Mouse (Mus musculus) ES-E14 (cell line): ENCODE results near the gene Kcnq5. TPM values are rescaled to one million over a fixed set of nuclear protein-coding genes. Genes with fewer than 3 reads are reported as not detected.

ENCODE experiments used
- DNase-seq: peaks from one replicate; pipeline ENCODE4 v3.0.0-alpha.2; 2013; ENCODE audit warnings: low read depth, low spot score
- H3K27ac ChIP-seq: 2 replicates; pipeline ENCODE4 v1.5.1; 2012; ENCODE audit warnings: low read depth, mild to moderate bottlenecking, low read length, moderate library complexity, mixed read lengths; ENCODE audit not compliant: poor library complexity, insufficient read depth, severe bottlenecking
- H3K36me3 ChIP-seq: 2 replicates; pipeline ENCODE4 v1.6.1; 2012; ENCODE audit warnings: mild to moderate bottlenecking, low read length, moderate library complexity, mixed read lengths; ENCODE audit not compliant: control insufficient read depth, poor library complexity, insufficient read depth, severe bottlenecking
- H3K4me1 ChIP-seq, 2 experiments: fragments of 150-350 bp in 1 of 2; sonication (generic) in 1 of 2; 2 replicates each; pipeline ENCODE4 v1.6.1; 2012; ENCODE audit warnings: low read length in 2 of 2, mild to moderate bottlenecking in 1 of 2, mixed read lengths in 1 of 2; ENCODE audit not compliant: control insufficient read depth in 2 of 2, insufficient read depth in 2 of 2, poor library complexity in 1 of 2
- H3K4me3 ChIP-seq, 2 experiments: fragments of 150-350 bp in 1 of 2; sonication (generic) in 1 of 2; 2 replicates each; pipeline ENCODE4 v1.5.1; 2012; ENCODE audit warnings: low read length in 2 of 2, low read depth in 1 of 2, mild to moderate bottlenecking in 1 of 2, mixed read lengths in 1 of 2; ENCODE audit not compliant: insufficient read depth in 1 of 2, poor library complexity in 1 of 2, severe bottlenecking in 1 of 2
- H3K9ac ChIP-seq: 2 replicates; pipeline ENCODE4 v1.6.1; 2012; ENCODE audit warnings: low read depth, mild to moderate bottlenecking, low read length, mixed read lengths; ENCODE audit not compliant: poor library complexity, insufficient read depth, severe bottlenecking
- H3K9me3 ChIP-seq: fragments of 150-350 bp; sonication (generic); 2 replicates; pipeline ENCODE4 v1.6.1; 2012; ENCODE audit warnings: low read depth, mild to moderate bottlenecking, low read length; ENCODE audit not compliant: control insufficient read depth, insufficient read depth
- CHD2 ChIP-seq: IDR thresholded peaks from 2 replicates; pipeline ENCODE4 v1.6.1; 2014; ENCODE audit warnings: mild to moderate bottlenecking, low read depth, low read length, inconsistent platforms
- HCFC1 ChIP-seq: IDR thresholded peaks from 2 replicates; pipeline ENCODE4 v1.6.1; 2012; ENCODE audit warnings: low read length, inconsistent platforms, borderline replicate concordance; ENCODE audit not compliant: insufficient read depth
- MAFK ChIP-seq: IDR thresholded peaks from 2 replicates; pipeline ENCODE4 v1.6.1; 2014; ENCODE audit warnings: mild to moderate bottlenecking, low read depth, low read length, inconsistent platforms; ENCODE audit not compliant: insufficient read depth
- ZC3H11A ChIP-seq: IDR thresholded peaks from 2 replicates; pipeline ENCODE4 v1.6.1; 2012; ENCODE audit warnings: low read depth, mild to moderate bottlenecking, inconsistent platforms, low read length, borderline replicate concordance
- ZNF384 ChIP-seq: IDR thresholded peaks from 2 replicates; pipeline ENCODE4 v1.6.1; 2012; ENCODE audit warnings: low read depth, low read length, inconsistent platforms
- in situ Hi-C, 2 experiments: fragments of 600-800 bp; cut with MboI; formaldehyde crosslinking; loops; one replicate each; pipeline ENCODE4 v1.15.1; 2025; ENCODE audit warnings: low sequenced_read_pairs in 2 of 2, inconsistent platforms in 1 of 2; ENCODE audit not compliant: unreplicated experiment in 2 of 2
- total RNA-seq: library from RNA; depleted of rRNA; stranded (reverse); fragments of 300-350 nt; gene quantifications from 2 replicates; pipeline ENCODE4 v1.2.3, GENCODE M21; 2012

Kcnq5 gene
- total RNA-seq, 1 experiment: 0.45 TPM

- no peaks in the 10 kb centered on the region for H3K4me1 ChIP-seq
- H3K27ac ChIP-seq: no peak overlapping the region
- in situ Hi-C loops: no loop called here
- no peaks in the 10 kb centered on the region for H3K36me3 ChIP-seq
- H3K9ac ChIP-seq: no peak overlapping the region
- no peaks in the 10 kb centered on the region for H3K9me3 ChIP-seq
- H3K4me3 ChIP-seq: no peak overlapping the region
- TF ChIP-seq MAFK: no peak
- DNase-seq: no peak
Measured at GRCm38 (mm10) chr1:21554630-21555029, 407.1 kb downstream of the Kcnq5 start.

- DNase-seq: no peak
- in situ Hi-C loops: no loop called here
- no peak overlapping the region for H3K27ac ChIP-seq
- H3K9me3 ChIP-seq: no peaks in the 10 kb centered on the region
- no peak overlapping the region for H3K9ac ChIP-seq
- H3K4me1 ChIP-seq: no peaks in the 10 kb centered on the region
- H3K36me3 ChIP-seq: no peaks in the 10 kb centered on the region
- no peak overlapping the region for H3K4me3 ChIP-seq
- no peak for TF ChIP-seq CHD2
- no peak for TF ChIP-seq ZNF384
- no peak for TF ChIP-seq HCFC1
- TF ChIP-seq MAFK: no peak
- TF ChIP-seq ZC3H11A: no peak
Measured at GRCm38 (mm10) chr1:21552715-21553114, 409.0 kb downstream of the Kcnq5 start.

DNA sequence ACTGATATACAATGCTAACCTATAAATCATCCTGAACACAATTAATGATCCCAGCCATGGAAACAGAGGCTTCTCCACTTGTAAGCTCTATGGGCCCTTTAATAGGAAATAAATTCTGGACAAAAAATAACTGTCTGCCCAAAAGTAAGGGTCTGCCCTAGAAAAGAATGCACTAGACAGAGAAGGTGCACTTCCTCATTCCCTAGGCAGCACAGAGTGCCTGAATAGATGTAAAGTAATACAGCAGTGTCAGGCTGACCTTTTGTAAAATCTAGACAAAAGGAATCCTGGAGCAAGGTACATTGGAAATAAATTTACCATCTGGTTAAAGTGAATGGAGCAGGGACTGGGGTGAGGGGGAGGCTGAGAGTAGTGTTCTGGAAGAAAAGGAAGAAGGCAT lies 417.8 kb downstream of the Kcnq5 start:
- Histone ChIP-seq H3K27ac (no peak overlapping the region), H3K4me3 (no peak overlapping the region), H3K9me3 (no peaks in the 10 kb centered on the region), H3K9ac (no peak overlapping the region), H3K36me3 (no peaks in the 10 kb centered on the region), H3K4me1 (no peaks in the 10 kb centered on the region)
- DNase-seq: no peak
- TF ChIP-seq ZC3H11A (no peak), CHD2 (no peak), HCFC1 (no peak), MAFK (no peak), ZNF384 (no peak)
- in situ Hi-C loops: no loop called here

DNA sequence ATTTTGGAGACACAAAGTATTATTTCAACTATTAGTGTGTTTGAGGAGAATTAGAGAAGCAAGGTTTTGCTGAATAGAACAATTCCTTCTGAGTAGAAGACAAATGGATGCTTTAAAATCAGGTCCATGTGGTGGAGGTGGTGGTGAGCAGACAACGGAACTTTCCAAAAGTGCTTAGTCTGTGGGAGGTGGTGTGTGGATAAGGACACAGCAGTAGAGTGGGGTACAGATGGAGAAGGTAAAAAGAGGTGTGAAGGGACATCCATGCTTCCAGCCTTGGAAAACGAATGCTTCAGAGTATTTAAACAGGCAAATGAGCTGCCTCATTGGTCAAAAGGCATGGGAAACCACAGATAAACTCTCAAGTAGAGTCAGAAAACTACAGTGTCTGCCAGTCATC lies 422.3 kb downstream of the Kcnq5 start:
- Histone ChIP-seq H3K36me3 (no peaks in the 10 kb centered on the region), H3K4me1 (no peaks in the 10 kb centered on the region), H3K9me3 (no peaks in the 10 kb centered on the region), H3K4me3 (no peak overlapping the region), H3K27ac (no peak overlapping the region), H3K9ac (no peak overlapping the region)
- no peak for DNase-seq
- no peak for TF ChIP-seq HCFC1
- TF ChIP-seq MAFK: no peak
- TF ChIP-seq CHD2: no peak
- no peak for TF ChIP-seq ZNF384
- no peak for TF ChIP-seq ZC3H11A
- in situ Hi-C loops: no loop called here

GRCm38 (mm10) chr1:21530823-21531222 lies 430.9 kb downstream of the Kcnq5 start:
- Histone ChIP-seq H3K4me1 (no peaks in the 10 kb centered on the region), H3K4me3 (no peak overlapping the region), H3K36me3 (no peaks in the 10 kb centered on the region), H3K9ac (no peak overlapping the region), H3K27ac (no peak overlapping the region), H3K9me3 (no peaks in the 10 kb centered on the region)
- no peak for TF ChIP-seq HCFC1
- no peak for TF ChIP-seq MAFK
- no peak for TF ChIP-seq ZNF384
- TF ChIP-seq CHD2: no peak
- no peak for DNase-seq
- in situ Hi-C loops: no loop called here
